Mouse (Mus musculus): ENCODE results near the gene Tescl. TPM values are rescaled to one million over a fixed set of nuclear protein-coding genes. Genes with fewer than 3 reads are reported as not detected.

The Tescl gene
- not detected in 2 replicates for polyA plus RNA-seq (2015; fragmentation: Nextera tagmentation; extraction: Ambion mirVana)

- H3K4me3 ChIP-seq (replicated peaks), result no peak within 1 kb of the TSS
- H3K4me1 ChIP-seq (replicated peaks), result no peaks in the 10 kb centered on the region
- H3K27ac ChIP-seq, result no peak within 1 kb of the TSS
- no peak for DNase-seq
- no peaks in the 10 kb centered on the region for H3K9me3 ChIP-seq (replicated peaks)
- H3K4me2 ChIP-seq, result no peak within 1 kb of the TSS
- H3K9ac ChIP-seq, result no peak within 1 kb of the TSS
- H3K36me3 ChIP-seq, result no peaks in the 10 kb centered on the region
- H3K27me3 ChIP-seq, result peaks cover 27% of the 10 kb centered on the region
- no peak for ATAC-seq (ENCODE audit: low read depth)
- WGBS (ENCODE audit: insufficient replicate concordance), result 21% methylated on average over 49 of the region's 49 CpGs
Observed at GRCm38 (mm10) chr7:24333304-24333986, at the start of gene Tescl. TSS of gene Tescl (minus strand) at chr7:24333936.

GRCm38 (mm10) chr7:24382730-24383372 lies 49.1 kb upstream of the Tescl start:
- Histone ChIP-seq H3K27me3 (no peaks in the 10 kb centered on the region), H3K4me1 (replicated peaks) (peaks cover 99% of the 10 kb centered on the region), H3K9ac (peak overlapping the region; percentile 66), H3K27ac (peak overlapping the region; percentile 100), H3K9me3 (replicated peaks) (no peaks in the 10 kb centered on the region), H3K4me3 (replicated peaks) (no peak overlapping the region), H3K36me3 (peaks cover 95% of the 10 kb centered on the region), H3K4me2 (peak overlapping the region; percentile 35)
- WGBS (ENCODE audit: insufficient replicate concordance), result 81% methylated on average over 16 of the region's 16 CpGs
- DNase-seq, result no peak
- ATAC-seq (ENCODE audit: low read depth), result no peak

DNA sequence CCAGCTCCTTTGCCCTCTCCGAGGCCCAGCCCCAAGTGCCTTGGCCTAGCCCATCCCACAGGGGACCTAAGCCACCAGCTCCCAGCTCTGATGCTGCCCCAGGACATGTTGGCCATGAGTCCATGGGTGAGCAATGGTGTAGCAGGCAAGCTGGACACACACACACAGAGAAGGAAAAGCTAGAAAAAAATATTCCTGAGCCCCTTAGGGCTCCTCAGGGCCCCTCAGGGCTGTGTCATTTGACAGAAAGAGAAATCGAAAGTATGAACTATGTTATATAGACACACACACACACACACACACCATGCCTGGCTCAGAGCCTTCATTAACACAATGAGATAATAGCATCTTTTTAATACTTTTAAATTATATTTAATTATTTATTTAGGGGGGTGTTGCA lies 46.6 kb upstream of the Tescl start:
- H3K27me3 ChIP-seq, result 0 out of 2 replicates have a peak, but pooled peaks cover 5% of the 10 kb centered on the region
- DNase-seq, result no peak
- 68% methylated on average over 2 of the region's 2 CpGs for WGBS (ENCODE audit: insufficient replicate concordance)
- peaks cover 96% of the 10 kb centered on the region for H3K36me3 ChIP-seq
- H3K9ac ChIP-seq, result peak overlapping the region; percentile 98
- no peak for ATAC-seq (ENCODE audit: low read depth)
- peak overlapping the region; percentile 100 for H3K27ac ChIP-seq
- H3K4me1 ChIP-seq (replicated peaks), result peaks cover 99% of the 10 kb centered on the region
- H3K4me3 ChIP-seq (replicated peaks), result no peak overlapping the region
- H3K9me3 ChIP-seq (replicated peaks), result no peaks in the 10 kb centered on the region
- H3K4me2 ChIP-seq, result peak overlapping the region; percentile 98; the same call in 1 of the 2 replicates

- Histone ChIP-seq H3K9me3 (replicated peaks) (no peaks in the 10 kb centered on the region), H3K9ac (peak overlapping the region; percentile 98), H3K27ac (peak overlapping the region; percentile 100), H3K4me3 (replicated peaks) (peak overlapping the region; percentile 6; the same call in 1 of the 2 replicates), H3K27me3 (0 out of 2 replicates have a peak, but pooled peaks cover 5% of the 10 kb centered on the region), H3K4me1 (replicated peaks) (peaks cover 99% of the 10 kb centered on the region), H3K36me3 (peaks cover 96% of the 10 kb centered on the region), H3K4me2 (peak overlapping the region; percentile 98)
- DNase-seq (no peak), ATAC-seq (ENCODE audit: low read depth) (no peak)
- 64% methylated on average over 7 of the region's 7 CpGs for WGBS (ENCODE audit: insufficient replicate concordance)
Observed at GRCm38 (mm10) chr7:24379934-24380333, 46.2 kb upstream of the Tescl start.

DNA sequence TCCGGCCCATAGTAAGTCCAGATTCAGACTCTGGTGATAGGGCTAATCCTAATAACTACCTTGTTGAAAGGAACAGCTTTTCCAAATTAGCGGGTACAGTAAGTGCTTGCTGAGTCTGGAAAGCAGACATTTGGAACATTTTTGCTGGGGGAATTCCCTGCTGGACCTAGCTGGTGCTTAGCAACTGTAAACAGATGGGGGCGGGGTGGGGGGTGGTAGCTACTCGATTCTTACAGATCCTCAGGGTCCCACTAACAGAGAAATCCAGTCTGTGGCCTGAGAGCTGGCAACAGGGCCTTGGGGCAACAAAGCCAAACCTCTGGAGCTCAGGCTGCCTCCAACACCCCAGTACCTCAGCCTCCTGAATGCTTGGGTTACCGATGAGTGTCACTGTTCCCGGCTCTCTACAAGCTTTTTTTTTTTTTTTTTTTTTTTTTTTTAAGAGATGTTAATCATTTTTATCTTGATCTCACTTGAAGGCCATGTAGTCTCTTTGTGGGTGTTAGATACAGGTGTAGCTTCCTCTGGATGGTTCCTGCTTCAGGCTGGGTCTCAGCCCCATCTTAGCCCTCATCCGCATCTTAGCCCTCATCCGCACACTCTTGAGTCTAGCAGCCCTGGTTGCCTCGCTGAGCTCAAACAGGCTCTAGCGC lies 44.4 kb upstream of the Tescl start:
- peaks cover 99% of the 10 kb centered on the region for H3K4me1 ChIP-seq (replicated peaks)
- H3K27ac ChIP-seq, result peak overlapping the region; percentile 100
- WGBS (ENCODE audit: insufficient replicate concordance), result 65% methylated on average over 10 of the region's 10 CpGs
- no peaks in the 10 kb centered on the region for H3K9me3 ChIP-seq (replicated peaks)
- DNase-seq (no peak), ATAC-seq (ENCODE audit: low read depth) (no peak)
- peak overlapping the region; percentile 98 for H3K9ac ChIP-seq
- H3K4me2 ChIP-seq, result peak overlapping the region; percentile 98
- 0 out of 2 replicates have a peak, but pooled peaks cover 5% of the 10 kb centered on the region for H3K27me3 ChIP-seq
- peak overlapping the region; percentile 68 for H3K4me3 ChIP-seq (replicated peaks)
- H3K36me3 ChIP-seq, result peaks cover 95% of the 10 kb centered on the region

DNA sequence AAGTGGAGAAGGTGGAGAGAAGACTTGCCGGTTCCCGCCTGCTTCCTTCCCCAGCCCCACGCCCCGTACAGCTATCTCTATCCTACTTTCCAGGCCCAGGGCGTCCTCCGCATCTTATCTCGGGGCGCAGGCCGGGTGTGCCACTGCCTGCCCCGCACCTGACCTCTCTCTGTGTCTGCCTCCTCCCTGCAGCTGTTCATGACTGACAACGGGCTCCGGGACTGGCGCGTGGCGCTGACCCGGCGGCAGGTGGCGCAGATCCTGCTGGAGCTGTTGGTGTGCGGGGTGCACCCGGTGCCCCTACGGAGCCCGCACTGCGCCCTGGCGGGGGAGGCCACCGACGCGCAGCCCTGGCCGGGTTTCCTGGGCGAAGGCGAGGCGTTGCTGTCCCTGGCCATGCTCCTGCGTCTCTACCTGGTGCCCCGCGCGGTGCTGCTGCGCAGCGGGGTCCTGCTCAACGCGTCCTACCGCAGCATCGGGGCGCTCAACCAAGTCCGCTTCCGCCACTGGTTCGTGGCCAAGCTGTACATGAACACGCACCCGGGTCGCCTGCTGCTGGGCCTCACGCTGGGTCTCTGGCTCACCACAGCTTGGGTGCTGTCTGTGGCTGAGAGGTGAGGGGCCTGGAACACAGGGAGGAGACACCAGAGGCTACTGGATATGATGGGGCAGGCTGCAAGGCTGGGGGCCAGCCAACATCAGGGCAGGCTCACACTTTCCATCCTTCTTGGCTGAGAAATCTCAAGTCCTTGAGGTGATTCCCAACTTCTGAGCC lies 43.5 kb upstream of the Tescl start:
- peaks cover 99% of the 10 kb centered on the region for H3K4me1 ChIP-seq (replicated peaks)
- ATAC-seq (ENCODE audit: low read depth) (peak; percentile 96), DNase-seq (peak; percentile 98)
- H3K36me3 ChIP-seq, result peaks cover 93% of the 10 kb centered on the region
- H3K4me2 ChIP-seq, result peak overlapping the region; percentile 98
- peak overlapping the region; percentile 100 for H3K9ac ChIP-seq
- no peaks in the 10 kb centered on the region for H3K9me3 ChIP-seq (replicated peaks)
- H3K4me3 ChIP-seq (replicated peaks), result peak overlapping the region; percentile 68
- H3K27ac ChIP-seq, result peak overlapping the region; percentile 100
- WGBS (ENCODE audit: insufficient replicate concordance), result 5% methylated on average over 49 of the region's 49 CpGs
- H3K27me3 ChIP-seq, result 0 out of 2 replicates have a peak, but pooled peaks cover 5% of the 10 kb centered on the region

DNA sequence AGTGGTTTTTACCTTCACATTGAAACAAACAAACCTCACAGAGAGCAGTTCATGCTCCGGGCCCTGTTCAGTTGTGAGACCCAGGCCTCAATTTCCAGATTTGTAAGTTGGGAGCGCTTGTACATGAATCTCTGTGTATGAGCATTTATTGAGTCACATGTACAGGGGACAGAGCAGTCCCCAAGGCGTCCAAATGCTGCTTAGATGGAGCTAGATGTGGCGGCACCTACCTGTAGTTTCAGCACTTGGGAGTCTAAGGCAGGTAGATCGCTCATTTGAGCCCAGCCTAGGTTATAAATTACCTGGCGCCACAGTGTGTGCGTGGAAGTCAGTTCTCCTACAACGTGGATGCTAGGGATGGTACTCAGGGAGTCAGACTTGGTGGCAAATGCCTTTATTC lies 42.7 kb upstream of the Tescl start:
- H3K27me3 ChIP-seq, result 0 out of 2 replicates have a peak, but pooled peaks cover 5% of the 10 kb centered on the region
- DNase-seq, result no peak
- no peak for ATAC-seq (ENCODE audit: low read depth)
- peak overlapping the region; percentile 98 for H3K4me2 ChIP-seq
- H3K27ac ChIP-seq, result peak overlapping the region; percentile 100
- no peaks in the 10 kb centered on the region for H3K9me3 ChIP-seq (replicated peaks)
- H3K9ac ChIP-seq, result peak overlapping the region; percentile 100
- WGBS (ENCODE audit: insufficient replicate concordance), result 56% methylated on average over 8 of the region's 8 CpGs
- peaks cover 84% of the 10 kb centered on the region for H3K36me3 ChIP-seq
- peaks cover 91% of the 10 kb centered on the region for H3K4me1 ChIP-seq (replicated peaks)
- peak overlapping the region; percentile 68 for H3K4me3 ChIP-seq (replicated peaks)

DNA sequence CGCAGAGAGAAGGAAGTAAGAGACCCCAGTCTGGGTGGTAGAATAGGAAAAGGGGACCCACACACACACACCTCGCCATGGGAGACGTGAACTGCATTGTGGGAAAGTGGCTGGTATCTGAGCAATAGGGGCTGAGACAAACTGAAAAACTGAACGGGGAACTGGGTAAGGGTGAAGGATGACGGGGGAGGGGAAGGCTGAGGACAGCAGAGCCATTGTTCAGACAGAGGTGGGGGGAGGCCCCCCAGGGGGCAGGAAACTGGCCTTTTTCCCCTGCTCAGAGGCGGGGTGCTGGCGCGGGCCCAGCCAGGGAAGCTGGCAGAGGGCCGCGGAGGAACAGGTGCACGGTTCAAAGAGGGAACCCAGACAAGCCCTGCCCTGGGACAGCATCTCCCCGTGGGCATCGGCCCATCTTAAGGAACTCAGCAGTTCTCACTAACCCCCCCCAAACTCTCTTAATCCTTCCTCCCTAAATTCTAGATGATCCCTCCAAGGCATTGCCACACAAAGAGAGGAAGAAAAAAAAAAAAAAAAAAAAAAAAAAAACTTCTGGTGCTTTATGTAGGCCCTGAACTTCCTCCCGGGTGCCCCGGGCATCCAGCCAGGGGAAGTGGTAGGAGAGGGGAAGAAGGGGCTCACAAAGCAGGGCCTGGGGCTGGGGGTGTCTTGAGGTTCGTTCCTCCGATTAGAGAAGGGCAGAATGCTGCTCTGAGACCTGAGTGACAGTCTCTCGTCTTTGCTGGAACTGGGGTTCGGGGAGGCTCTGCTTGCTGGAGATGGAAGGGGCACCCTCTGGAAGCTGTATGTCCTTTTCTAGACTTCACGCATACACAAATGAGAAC lies 40.0 kb upstream of the Tescl start:
- ATAC-seq (ENCODE audit: low read depth), result no peak
- no peaks in the 10 kb centered on the region for H3K9me3 ChIP-seq (replicated peaks)
- H3K4me2 ChIP-seq, result peak overlapping the region; percentile 98
- 0 out of 2 replicates have a peak, but pooled peaks cover 5% of the 10 kb centered on the region for H3K27me3 ChIP-seq
- WGBS (ENCODE audit: insufficient replicate concordance), result 19% methylated on average over 20 of the region's 20 CpGs
- peak overlapping the region; percentile 100 for H3K27ac ChIP-seq
- peaks cover 74% of the 10 kb centered on the region for H3K4me1 ChIP-seq (replicated peaks)
- H3K9ac ChIP-seq, result peak overlapping the region; percentile 100
- H3K4me3 ChIP-seq (replicated peaks), result peak overlapping the region; percentile 96
- DNase-seq, result no peak
- peaks cover 57% of the 10 kb centered on the region for H3K36me3 ChIP-seq

- Histone ChIP-seq H3K36me3 (peaks cover 48% of the 10 kb centered on the region), H3K9me3 (replicated peaks) (no peaks in the 10 kb centered on the region), H3K27me3 (0 out of 2 replicates have a peak, but pooled peaks cover 5% of the 10 kb centered on the region), H3K4me2 (peak overlapping the region; percentile 98), H3K27ac (peak overlapping the region; percentile 100), H3K9ac (peak overlapping the region; percentile 100), H3K4me1 (replicated peaks) (peaks cover 74% of the 10 kb centered on the region), H3K4me3 (replicated peaks) (peak overlapping the region; percentile 96)
- DNase-seq, result no peak
- ATAC-seq (ENCODE audit: low read depth), result no peak
- 12% methylated on average over 4 of the region's 4 CpGs for WGBS (ENCODE audit: insufficient replicate concordance)
Observed at GRCm38 (mm10) chr7:24372786-24373185, 39.0 kb upstream of the Tescl start.

DNA sequence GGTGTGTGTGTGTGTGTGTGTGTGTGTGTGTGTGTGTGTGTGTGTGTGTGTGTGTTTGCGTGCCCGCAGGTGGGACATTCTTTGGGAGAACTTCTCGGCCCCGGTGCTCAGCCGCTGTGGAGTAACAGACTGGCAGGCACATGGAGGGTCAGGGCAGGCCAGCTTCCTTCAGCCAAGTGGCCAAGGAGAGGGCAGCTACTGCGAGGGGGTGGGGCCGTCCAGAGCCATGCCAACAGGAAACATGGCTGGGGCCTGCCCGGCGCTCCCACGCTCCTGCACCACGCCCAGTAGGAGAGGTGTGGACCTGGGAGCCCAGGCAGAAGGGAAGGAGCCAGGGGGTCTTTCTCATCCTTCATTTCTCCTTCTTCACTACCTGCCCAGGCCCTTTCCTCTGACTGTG lies 38.6 kb upstream of the Tescl start:
- Histone ChIP-seq H3K4me1 (replicated peaks) (peaks cover 74% of the 10 kb centered on the region), H3K27ac (peak overlapping the region; percentile 100), H3K36me3 (peaks cover 43% of the 10 kb centered on the region), H3K4me2 (peak overlapping the region; percentile 98), H3K9me3 (replicated peaks) (no peaks in the 10 kb centered on the region), H3K27me3 (0 out of 2 replicates have a peak, but pooled peaks cover 2% of the 10 kb centered on the region), H3K4me3 (replicated peaks) (peak overlapping the region; percentile 96), H3K9ac (peak overlapping the region; percentile 100)
- 23% methylated on average over 7 of the region's 11 CpGs for WGBS (ENCODE audit: insufficient replicate concordance)
- DNase-seq (peak; percentile 60), ATAC-seq (ENCODE audit: low read depth) (peak; percentile 29)
